Mouse (Mus musculus) cerebellum, adult 2 months (tissue): Measurements from ENCODE around the gene Prmt8. TPM values are rescaled to one million over a fixed set of nuclear protein-coding genes. Genes with fewer than 3 reads are reported as not detected.

Source experiments
- DNase-seq, 2 experiments: peaks; one replicate each; pipeline ENCODE4 v3.0.0; 2021
- H3K27ac ChIP-seq: fragments of 200-500 bp; 2 replicates; pipeline ENCODE4 v1.5.1; 2012; ENCODE audit warnings: low read length, control low read depth, inconsistent platforms; ENCODE audit not compliant: insufficient read depth
- H3K27me3 ChIP-seq: fragments of 200-500 bp; 2 replicates; pipeline ENCODE4 v1.6.1; 2012; ENCODE audit warnings: inconsistent platforms, mild to moderate bottlenecking, low read length, moderate library complexity; ENCODE audit not compliant: control insufficient read depth, insufficient read depth
- H3K4me1 ChIP-seq: fragments of 200-500 bp; 2 replicates; pipeline ENCODE4 v1.6.1; 2011; ENCODE audit warnings: low read length; ENCODE audit not compliant: control insufficient read depth, insufficient read depth
- H3K4me3 ChIP-seq: fragments of 200-500 bp; replicated peaks from 2 replicates; pipeline ENCODE3; 2011; ENCODE audit warnings: mild to moderate bottlenecking, low read depth, low read length, control low read depth; ENCODE audit not compliant: insufficient read depth
- CTCF ChIP-seq: fragments of 200-500 bp; IDR thresholded peaks from 2 replicates; pipeline ENCODE4 v1.5.1; 2011; ENCODE audit warnings: low read depth, mild to moderate bottlenecking, control low read depth, low read length, moderate library complexity, borderline replicate concordance; ENCODE audit not compliant: insufficient read depth
- POLR2A ChIP-seq: fragments of 200-500 bp; IDR thresholded peaks from 2 replicates; pipeline ENCODE4 v1.6.1; 2011; ENCODE audit warnings: low read length, control low read depth, borderline replicate concordance; ENCODE audit not compliant: insufficient read depth
- WGBS: fragments of 180-500 bp; shearing (Covaris S2); methylation state at CpG from one replicate; pipeline ENCODE4 v1.1.7; 2018; 5-methylcytosine and 5-hydroxymethylcytosine counted together
- polyA plus RNA-seq: library from polyadenylated mRNA; depleted of rRNA; stranded (reverse); fragments of >200 nt; gene quantifications from 2 replicates; pipeline ENCODE4 v1.2.3, GENCODE M21; 2012

The Prmt8 gene
- polyA plus RNA-seq, 1 experiment, result 49.0 TPM

- no peak for DNase-seq
- WGBS, result 54% methylated on average over 8 of the region's 8 CpGs
- Histone ChIP-seq H3K27ac (no peak overlapping the region), H3K4me3 (no peak overlapping the region), H3K27me3 (no peaks in the 10 kb centered on the region), H3K4me1 (no peaks in the 10 kb centered on the region; the same call in 1 of the 2 replicates)
- TF ChIP-seq CTCF (no peak), POLR2A (no peak)
Measured at GRCm38 (mm10) chr6:127723126-127723525, 46.1 kb downstream of the Prmt8 start.

DNA sequence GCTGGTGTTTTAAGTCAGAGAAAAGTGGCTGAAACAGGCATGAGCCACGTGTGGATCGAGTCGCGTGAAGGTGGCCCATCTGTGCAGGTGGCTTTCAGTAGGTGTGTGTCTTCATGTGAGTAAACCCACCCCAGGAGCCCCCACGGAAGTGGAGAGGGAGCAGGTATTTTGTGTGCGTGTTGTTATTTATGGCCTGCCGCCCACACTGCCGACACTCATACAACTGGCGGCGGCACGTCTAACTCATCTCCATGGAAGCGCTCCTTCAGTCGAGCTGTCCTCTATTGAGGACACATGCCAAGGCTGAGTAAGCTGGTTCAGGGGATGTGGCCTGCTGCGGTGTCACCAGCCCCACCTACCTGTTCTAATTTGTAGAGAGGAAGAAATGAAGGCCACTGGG is 49.4 kb downstream of the Prmt8 start:
- no peaks in the 10 kb centered on the region for H3K27me3 ChIP-seq
- H3K4me1 ChIP-seq, result no peaks in the 10 kb centered on the region; the same call in 1 of the 2 replicates
- DNase-seq, result no peak
- H3K4me3 ChIP-seq, result no peak overlapping the region
- 53% methylated on average over 14 of the region's 14 CpGs for WGBS
- TF ChIP-seq POLR2A (no peak), CTCF (no peak)
- no peak overlapping the region for H3K27ac ChIP-seq

GRCm38 (mm10) chr6:127717239-127718137 is 51.8 kb downstream of the Prmt8 start:
- DNase-seq, result no peak
- Histone ChIP-seq H3K4me3 (no peak overlapping the region), H3K27me3 (no peaks in the 10 kb centered on the region), H3K27ac (no peak overlapping the region), H3K4me1 (no peaks in the 10 kb centered on the region; the same call in 1 of the 2 replicates)
- TF ChIP-seq CTCF (no peak), POLR2A (no peak)
- WGBS, result 53% methylated on average over 21 of the region's 21 CpGs

GRCm38 (mm10) chr6:127715428-127715827 is 53.8 kb downstream of the Prmt8 start:
- WGBS, result 40% methylated on average over 5 of the region's 5 CpGs
- no peak for TF ChIP-seq POLR2A
- no peak for TF ChIP-seq CTCF
- no peak overlapping the region for H3K4me3 ChIP-seq
- H3K4me1 ChIP-seq, result no peaks in the 10 kb centered on the region; the same call in 1 of the 2 replicates
- no peaks in the 10 kb centered on the region for H3K27me3 ChIP-seq
- H3K27ac ChIP-seq, result no peak overlapping the region
- DNase-seq, result no peak

DNA sequence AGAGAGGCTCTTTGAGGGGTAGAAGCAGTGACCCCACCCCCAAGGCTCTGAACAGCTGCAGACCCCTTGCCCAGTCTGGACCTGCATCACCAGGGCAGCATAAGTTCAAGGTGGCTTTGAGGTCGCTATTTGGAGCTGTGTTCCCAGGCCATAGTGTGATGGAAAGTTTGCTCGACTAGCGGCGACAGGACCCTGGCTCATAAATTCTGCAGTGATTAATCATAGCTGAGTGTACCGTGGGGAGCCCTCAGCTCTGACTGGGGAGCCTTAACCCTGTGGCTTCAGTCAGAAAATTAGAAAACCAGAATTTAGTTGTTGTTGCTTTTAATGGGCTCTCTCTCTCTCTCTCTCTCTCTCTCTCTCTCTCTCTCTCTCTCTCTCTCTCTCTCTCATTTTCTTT is 54.4 kb downstream of the Prmt8 start:
- 63% methylated on average over 5 of the region's 5 CpGs for WGBS
- H3K27me3 ChIP-seq, result no peaks in the 10 kb centered on the region
- TF ChIP-seq POLR2A (no peak), CTCF (no peak)
- H3K4me3 ChIP-seq, result no peak overlapping the region
- DNase-seq, result no peak
- no peak overlapping the region for H3K27ac ChIP-seq
- H3K4me1 ChIP-seq, result no peaks in the 10 kb centered on the region

GRCm38 (mm10) chr6:127708218-127708628 is 61.0 kb downstream of the Prmt8 start:
- no peak for TF ChIP-seq CTCF
- TF ChIP-seq POLR2A, result no peak
- Histone ChIP-seq H3K4me1 (no peaks in the 10 kb centered on the region), H3K27ac (no peak overlapping the region), H3K4me3 (no peak overlapping the region), H3K27me3 (no peaks in the 10 kb centered on the region)
- 81% methylated on average over 1 of the region's 1 CpGs for WGBS
- no peak for DNase-seq

- DNase-seq, result no peak
- H3K27me3 ChIP-seq, result no peaks in the 10 kb centered on the region
- H3K27ac ChIP-seq, result no peak overlapping the region
- no peak overlapping the region for H3K4me3 ChIP-seq
- 42% methylated on average over 10 of the region's 11 CpGs for WGBS
- H3K4me1 ChIP-seq, result no peaks in the 10 kb centered on the region
- no peak for TF ChIP-seq CTCF
- no peak for TF ChIP-seq POLR2A
Measured at GRCm38 (mm10) chr6:127701036-127701783, 68.1 kb downstream of the Prmt8 start.
